Mouse (Mus musculus): ENCODE measurements around the gene Psmb7.

The Psmb7 gene

GRCm38 (mm10) chr2:38544982-38545381 is 98.9 kb downstream of the Psmb7 start:
- no peak for DNase-seq (ENCODE audit: low read depth, low spot score)

GRCm38 (mm10) chr2:38544341-38544740 is 99.5 kb downstream of the Psmb7 start:
- peak; percentile 56 for DNase-seq (ENCODE audit: low read depth, low spot score)

GRCm38 (mm10) chr2:38543158-38543557 is 100.7 kb downstream of the Psmb7 start:
- no peak for DNase-seq (ENCODE audit: low read depth, low spot score)

GRCm38 (mm10) chr2:38542366-38542765 is 101.5 kb downstream of the Psmb7 start:
- peak; percentile 78 for DNase-seq (ENCODE audit: low read depth, low spot score)

GRCm38 (mm10) chr2:38541570-38541969 is 102.3 kb downstream of the Psmb7 start:
- DNase-seq (ENCODE audit: low read depth, low spot score): no peak

- no peak for DNase-seq (ENCODE audit: low read depth, low spot score)
Observed at GRCm38 (mm10) chr2:38541101-38541500, 102.8 kb downstream of the Psmb7 start.

- DNase-seq (ENCODE audit: low read depth, low spot score): no peak
Observed at GRCm38 (mm10) chr2:38540666-38541065, 103.2 kb downstream of the Psmb7 start.

GRCm38 (mm10) chr2:38539677-38540076 is 104.2 kb downstream of the Psmb7 start:
- no peak for DNase-seq (ENCODE audit: low read depth, low spot score)

Measured in ZHBTc4 (cell line).